Mouse (Mus musculus) kidney, adult 2 months (tissue): ENCODE measurements at regions not wholly inside any gene's neighbourhood (a gene's known extent, or its start where the extent isn't known, plus 50 kb on each side); places are given as distances from the start of the nearest gene placed in this dataset.

ENCODE experiments used
- CTCF ChIP-seq: fragments of 200-500 bp; conservative IDR thresholded peaks from 2 replicates; pipeline ENCODE4 v1.5.1; 2011; ENCODE audit warnings: low read depth, mild to moderate bottlenecking, control low read depth, low read length, moderate library complexity, mixed read lengths; ENCODE audit not compliant: insufficient read depth, insufficient read length
- POLR2A ChIP-seq: fragments of 200-500 bp; IDR thresholded peaks from one replicate; pipeline ENCODE4 v1.6.1; 2011; ENCODE audit warnings: low read depth, low read length, control low read depth

GRCm38 (mm10) chr2:137413432-137413831, 297.0 kb upstream of the Jag1 start:
- TF ChIP-seq POLR2A (no peak), CTCF (no peak)
